Mouse (Mus musculus) adrenal gland, postnatal 25 days (tissue): ENCODE data around the gene Col6a6. TPM values are rescaled to one million over a fixed set of nuclear protein-coding genes. Genes with fewer than 3 reads are reported as not detected.
"Not testable (repeated sequence)": the region's sequence is repeated elsewhere in the genome, so short reads cannot be mapped to it uniquely, and the experiment has no call there.

ENCODE experiments used
- DNase-seq: peaks from one replicate; pipeline ENCODE4 v3.0.0; 2021; ENCODE audit warnings: mixed read lengths
- total RNA-seq: library from RNA; stranded (reverse); gene quantifications from 2 replicates; pipeline ENCODE4 v1.2.3, GENCODE M21; 2021

The Col6a6 gene
- total RNA-seq, 1 experiment from 2014 or later: 1.2 TPM

DNA sequence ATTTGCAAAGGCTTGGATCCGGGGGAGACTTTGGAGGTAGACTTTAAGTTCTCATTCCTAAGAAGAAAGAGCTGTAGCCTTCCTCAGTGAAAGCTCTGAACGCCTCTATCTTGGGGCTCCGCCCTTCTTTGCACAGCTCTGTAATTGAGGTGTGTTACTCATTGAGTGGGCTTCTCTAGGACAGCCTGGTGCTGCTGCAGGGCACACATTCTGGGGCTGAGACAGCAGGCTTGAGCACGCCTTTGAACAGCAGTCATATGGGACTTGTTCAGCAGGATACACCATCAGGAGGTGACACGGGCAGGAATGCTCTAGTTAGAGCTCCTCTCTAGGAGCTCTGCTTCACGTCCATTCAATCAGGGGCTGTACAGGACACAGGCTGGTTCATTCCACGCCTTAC lies 162.7 kb downstream of the Col6a6 start:
- DNase-seq: no peak

DNA sequence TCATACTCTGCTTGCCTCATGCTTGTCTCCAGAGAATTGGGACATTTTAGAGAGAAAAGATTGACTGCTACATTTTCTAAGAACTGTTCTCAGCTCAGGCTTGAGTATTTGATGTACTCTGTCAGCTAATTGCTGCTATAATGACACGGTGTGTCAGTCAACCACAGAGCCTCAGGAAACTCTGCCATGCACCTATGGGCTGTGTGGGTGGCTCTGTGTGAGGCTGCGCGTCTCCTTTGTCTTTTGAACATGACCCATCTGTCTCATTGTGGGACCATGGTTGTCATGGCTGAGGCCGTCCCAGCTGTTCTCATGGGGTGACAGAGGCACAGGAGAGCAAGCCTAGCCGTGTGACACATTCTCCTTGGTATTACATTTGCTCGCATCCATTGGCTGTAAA lies 168.1 kb downstream of the Col6a6 start:
- no peak for DNase-seq

DNA sequence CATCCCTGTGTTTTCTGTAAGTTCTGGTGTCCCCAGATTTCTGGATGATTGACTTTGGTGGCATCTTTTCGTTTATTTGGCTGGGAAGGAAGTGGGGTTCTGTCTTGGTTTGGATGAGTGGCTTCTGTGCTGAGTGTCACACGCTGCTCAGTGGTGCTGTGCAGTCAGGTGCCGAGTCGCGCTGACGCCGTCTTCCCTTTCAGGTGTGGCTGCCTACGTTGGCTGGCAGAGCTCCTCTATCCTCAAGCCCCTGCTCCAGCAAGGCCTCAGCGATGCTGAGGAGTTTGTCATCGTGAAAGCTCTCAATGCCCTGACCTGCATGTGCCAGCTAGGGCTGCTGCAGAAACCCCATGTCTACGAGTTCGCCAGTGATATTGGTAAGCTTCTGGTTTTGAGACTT lies 169.7 kb downstream of the Col6a6 start:
- no peak for DNase-seq

DNA sequence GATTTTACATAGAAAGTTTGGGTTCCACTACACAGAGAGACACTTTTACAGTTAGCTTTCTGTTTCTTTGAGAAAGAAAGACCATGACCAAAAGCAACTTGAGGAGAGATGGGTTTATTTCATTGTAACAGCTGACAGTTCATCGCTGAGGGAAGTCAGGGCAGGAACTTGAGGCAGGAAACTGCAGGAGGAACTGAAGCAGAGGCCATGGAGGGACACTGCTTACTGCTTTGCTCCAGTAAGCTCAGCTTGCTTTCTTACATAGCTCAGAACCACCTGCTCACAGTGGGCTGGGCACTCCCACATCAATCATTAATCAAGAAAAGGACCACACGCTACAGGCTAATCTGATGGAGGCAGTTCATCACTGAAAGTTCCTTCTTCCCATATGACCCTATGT lies 171.8 kb downstream of the Col6a6 start:
- no peak for DNase-seq

DNA sequence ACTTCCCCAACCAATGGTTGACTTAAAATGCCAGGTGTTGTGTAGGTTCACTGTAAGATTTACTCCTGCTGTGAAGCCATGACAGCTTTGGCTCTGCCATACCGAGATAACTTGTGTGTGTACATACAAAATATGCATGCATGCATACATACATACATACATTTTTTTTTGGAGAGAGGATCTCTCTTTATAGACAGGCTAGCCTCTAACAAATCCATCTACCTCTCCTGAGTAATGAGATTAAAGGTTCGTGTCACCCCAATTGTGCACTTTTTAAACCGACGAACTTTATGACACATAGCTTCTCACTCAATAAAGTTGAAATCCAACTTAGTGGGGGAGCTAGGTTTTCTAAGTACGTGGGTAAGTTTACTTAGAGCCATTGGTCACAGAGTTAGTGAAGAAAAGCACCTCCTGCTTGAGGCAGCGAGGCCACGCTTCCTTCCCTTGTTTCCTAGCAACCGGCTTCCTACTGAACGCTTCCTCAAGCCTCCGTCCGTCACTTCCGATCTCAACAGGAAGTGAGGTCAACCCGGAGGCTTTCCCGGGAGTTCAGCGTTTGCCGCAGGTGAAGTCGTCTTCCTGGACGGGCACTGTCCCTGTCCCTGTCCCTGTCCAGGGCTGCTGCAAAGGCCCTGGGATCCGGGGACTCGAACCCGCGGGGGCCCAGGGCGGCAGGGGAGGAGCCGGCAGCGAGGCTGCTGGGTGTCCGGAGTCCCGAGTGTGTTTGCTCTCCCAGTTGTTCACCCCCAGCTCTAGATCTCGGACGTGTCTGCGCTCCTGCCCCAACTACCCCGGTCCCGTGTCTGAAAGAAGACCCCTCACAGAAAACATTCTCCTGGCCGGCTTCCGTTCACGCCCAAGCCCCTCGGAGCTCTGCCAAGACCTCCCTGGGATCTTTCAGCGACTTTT lies 185.2 kb downstream of the Col6a6 start, which contains the start of gene Pik3r4:
TSS of gene Pik3r4 (plus strand) at position 519 of the 912 bp plus-strand sequence.
- DNase-seq: peak; percentile 77

DNA sequence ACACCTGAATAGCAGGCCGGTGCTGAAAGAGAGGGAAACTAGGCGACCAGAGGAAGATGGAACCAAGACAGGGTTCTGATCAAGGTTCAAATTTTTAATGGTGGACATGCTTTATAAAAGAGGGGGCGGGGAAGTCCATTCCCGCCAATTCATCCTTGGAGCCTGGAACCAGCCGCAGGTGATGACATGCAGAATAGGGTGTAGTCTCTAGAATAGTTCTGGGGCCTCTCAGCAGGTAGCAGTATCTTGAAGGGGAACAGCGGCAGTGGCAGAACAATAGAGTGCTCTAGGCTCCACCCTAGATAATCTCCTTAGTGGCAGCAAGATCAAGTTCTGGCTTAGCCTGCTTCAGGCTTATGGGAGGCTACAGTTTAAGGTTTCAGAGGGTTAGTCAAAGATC lies 186.6 kb downstream of the Col6a6 start:
- DNase-seq: not testable (repeated sequence)

Other genes with a start within 250 kb of the Col6a6 start
- gene Pik3r4, start 185.2 kb downstream of the Col6a6 start, total RNA-seq: 41.1 and 42.0 TPM in 2 replicates
- 1.6 and 5.3 TPM in 2 replicates for gene Col6a5, start 132.5 kb upstream of the Col6a6 start, total RNA-seq